Mouse (Mus musculus) kidney, embryonic 15.5 days (tissue): Measurements from ENCODE around the gene Gm49601. TPM values are rescaled to one million over a fixed set of nuclear protein-coding genes. Genes with fewer than 3 reads are reported as not detected.

ENCODE experiments used
- ATAC-seq: fragments of 200-750 bp; cut with Nextera tagmentation; replicated peaks from 2 replicates; pipeline ENCODE4 v1.8.0; 2017; ENCODE audit warnings: moderate TSS enrichment; ENCODE audit not compliant: low FRiP score
- H3K27ac ChIP-seq: fragments of 300-500 bp; sonication (generic); 2 replicates; pipeline ENCODE4 v1.5.1; 2015; ENCODE audit warnings: mild to moderate bottlenecking, inconsistent platforms
- H3K27me3 ChIP-seq: fragments of 300-500 bp; sonication (generic); 2 replicates; pipeline ENCODE4 v1.6.1; 2015; ENCODE audit warnings: inconsistent platforms
- H3K36me3 ChIP-seq: fragments of 300-500 bp; sonication (generic); 2 replicates; pipeline ENCODE4 v1.6.1; 2015; ENCODE audit warnings: inconsistent platforms
- H3K4me1 ChIP-seq: fragments of 300-500 bp; sonication (generic); 2 replicates; pipeline ENCODE4 v1.6.1; 2015; ENCODE audit warnings: inconsistent platforms
- H3K4me2 ChIP-seq: fragments of 300-500 bp; sonication (generic); 2 replicates; pipeline ENCODE4 v1.6.1; 2015; ENCODE audit warnings: moderate library complexity, mild to moderate bottlenecking, inconsistent platforms
- H3K4me3 ChIP-seq: fragments of 300-500 bp; sonication (generic); replicated peaks from 2 replicates; pipeline ENCODE4 v1.5.1; 2015; ENCODE audit warnings: mild to moderate bottlenecking, inconsistent platforms
- H3K9ac ChIP-seq: fragments of 300-500 bp; sonication (generic); 2 replicates; pipeline ENCODE4 v1.6.1; 2015; ENCODE audit warnings: mild to moderate bottlenecking, inconsistent platforms
- H3K9me3 ChIP-seq: fragments of 300-500 bp; sonication (generic); replicated peaks from 2 replicates; pipeline ENCODE4 v1.6.1; 2016; ENCODE audit warnings: inconsistent platforms
- WGBS: fragments of 180-500 bp; shearing (Covaris S2); methylation state at CpG from one replicate; pipeline ENCODE4 v1.1.7; 2015; ENCODE audit warnings: mixed read lengths; 5-methylcytosine and 5-hydroxymethylcytosine counted together
- polyA plus RNA-seq: library from polyadenylated mRNA; unstranded; fragments of >200 nt; fragmentation: Nextera tagmentation; extraction: Ambion mirVana; gene quantifications from 2 replicates; pipeline ENCODE4 v1.2.1, GENCODE M21; 2015

The Gm49601 gene
- polyA plus RNA-seq, 1 experiment from 2014 or later: 4.3 TPM

- no peak overlapping the region for H3K27ac ChIP-seq
- WGBS: 34% methylated on average over 2 of the region's 2 CpGs
Measured at GRCm38 (mm10) chr16:18628948-18629340, 2.7 kb upstream of the Gm49601 start.

GRCm38 (mm10) chr16:18628206-18628947 lies 2.1 kb upstream of the Gm49601 start:
- ATAC-seq: no peak
- H3K27me3 ChIP-seq: peaks cover 72% of the 10 kb centered on the region
- H3K4me1 ChIP-seq: peaks cover 45% of the 10 kb centered on the region
- 80% methylated on average over 7 of the region's 7 CpGs for WGBS
- no peaks in the 10 kb centered on the region for H3K9me3 ChIP-seq
- H3K9ac ChIP-seq: peak overlapping the region; percentile 68; the same call in 1 of the 2 replicates
- peak overlapping the region; percentile 95 for H3K4me2 ChIP-seq
- H3K36me3 ChIP-seq: peaks cover 7% of the 10 kb centered on the region; the same call in 1 of the 2 replicates
- H3K27ac ChIP-seq: no peak overlapping the region
- peak overlapping the region; percentile 74 for H3K4me3 ChIP-seq

More at GRCm38 (mm10) chr16:18628948-18629340, 2.7 kb upstream of the Gm49601 start:
- Histone ChIP-seq H3K4me1 (peaks cover 45% of the 10 kb centered on the region), H3K27me3 (peaks cover 67% of the 10 kb centered on the region), H3K4me3 (peak overlapping the region; percentile 74), H3K9ac (peak overlapping the region; percentile 68), H3K36me3 (0 out of 2 replicates have a peak, but pooled peaks cover 2% of the 10 kb centered on the region), H3K9me3 (no peaks in the 10 kb centered on the region), H3K4me2 (peak overlapping the region; percentile 95)
- ATAC-seq: no peak

GRCm38 (mm10) chr16:18627163-18627562 lies 936 bp upstream of the Gm49601 start:
- H3K9me3 ChIP-seq: no peaks in the 10 kb centered on the region
- peaks cover 53% of the 10 kb centered on the region for H3K4me1 ChIP-seq
- peak overlapping the region; percentile 45; the same call in 1 of the 2 replicates for H3K4me3 ChIP-seq
- WGBS: 60% methylated on average over 3 of the region's 3 CpGs
- peaks cover 85% of the 10 kb centered on the region for H3K27me3 ChIP-seq
- H3K27ac ChIP-seq: no peak overlapping the region
- H3K4me2 ChIP-seq: peak overlapping the region; percentile 73; the same call in 1 of the 2 replicates
- no peak overlapping the region for H3K9ac ChIP-seq
- no peak for ATAC-seq
- H3K36me3 ChIP-seq: peaks cover 17% of the 10 kb centered on the region; the same call in 1 of the 2 replicates

GRCm38 (mm10) chr16:18625791-18626311 lies 376 bp downstream of the Gm49601 start:
- Histone ChIP-seq H3K27me3 (peaks cover 90% of the 10 kb centered on the region), H3K9me3 (no peaks in the 10 kb centered on the region), H3K9ac (peak overlapping the region; percentile 22; the same call in 1 of the 2 replicates), H3K4me1 (peaks cover 66% of the 10 kb centered on the region), H3K4me2 (peak overlapping the region; percentile 73), H3K4me3 (peak overlapping the region; percentile 45), H3K27ac (no peak overlapping the region), H3K36me3 (peaks cover 17% of the 10 kb centered on the region; the same call in 1 of the 2 replicates)
- ATAC-seq: peak; percentile 5; the same call in 1 of the 2 replicates
- WGBS: 12% methylated on average over 26 of the region's 26 CpGs

GRCm38 (mm10) chr16:18625097-18625496 lies 1.1 kb downstream of the Gm49601 start:
- Histone ChIP-seq H3K4me1 (peaks cover 68% of the 10 kb centered on the region), H3K4me3 (no peak overlapping the region), H3K27me3 (peaks cover 91% of the 10 kb centered on the region), H3K9ac (no peak overlapping the region), H3K27ac (no peak overlapping the region), H3K4me2 (no peak overlapping the region), H3K36me3 (peaks cover 17% of the 10 kb centered on the region; the same call in 1 of the 2 replicates), H3K9me3 (no peaks in the 10 kb centered on the region)
- ATAC-seq: no peak
- 48% methylated on average over 14 of the region's 14 CpGs for WGBS

- Histone ChIP-seq H3K9me3 (no peaks in the 10 kb centered on the region), H3K4me1 (peaks cover 65% of the 10 kb centered on the region), H3K9ac (no peak overlapping the region), H3K4me2 (no peak overlapping the region), H3K27me3 (peaks cover 95% of the 10 kb centered on the region), H3K27ac (no peak overlapping the region), H3K36me3 (peaks cover 17% of the 10 kb centered on the region; the same call in 1 of the 2 replicates), H3K4me3 (no peak overlapping the region)
- no peak for ATAC-seq
- 45% methylated on average over 15 of the region's 15 CpGs for WGBS
Measured at GRCm38 (mm10) chr16:18624641-18625040, 1.6 kb downstream of the Gm49601 start.

- WGBS: 53% methylated on average over 15 of the region's 15 CpGs
- H3K4me3 ChIP-seq: no peak overlapping the region
- H3K4me1 ChIP-seq: peaks cover 59% of the 10 kb centered on the region
- H3K27ac ChIP-seq: no peak overlapping the region
- peaks cover 100% of the 10 kb centered on the region for H3K27me3 ChIP-seq
- H3K9me3 ChIP-seq: no peaks in the 10 kb centered on the region
- ATAC-seq: no peak
- H3K9ac ChIP-seq: no peak overlapping the region
- peaks cover 17% of the 10 kb centered on the region; the same call in 1 of the 2 replicates for H3K36me3 ChIP-seq
- H3K4me2 ChIP-seq: no peak overlapping the region
Measured at GRCm38 (mm10) chr16:18623751-18624540, 2.3 kb downstream of the Gm49601 start.

GRCm38 (mm10) chr16:18622916-18623750 lies 3.1 kb downstream of the Gm49601 start:
- Histone ChIP-seq H3K36me3 (peaks cover 17% of the 10 kb centered on the region; the same call in 1 of the 2 replicates), H3K4me3 (no peak overlapping the region), H3K9ac (no peak overlapping the region), H3K4me1 (peaks cover 56% of the 10 kb centered on the region), H3K4me2 (no peak overlapping the region), H3K9me3 (no peaks in the 10 kb centered on the region), H3K27ac (no peak overlapping the region), H3K27me3 (peaks cover 100% of the 10 kb centered on the region)
- no peak for ATAC-seq
- 42% methylated on average over 29 of the region's 29 CpGs for WGBS

GRCm38 (mm10) chr16:18622019-18622418 lies 4.2 kb downstream of the Gm49601 start, which contains the start of gene Gp1bb:
Gene Gp1bb (minus strand): TSS chr16:18622403.
- Histone ChIP-seq H3K9me3 (no peaks in the 10 kb centered on the region), H3K27me3 (peaks cover 99% of the 10 kb centered on the region), H3K27ac (no peak within 1 kb of the TSS), H3K4me3 (peak within 1 kb of the TSS; percentile 52), H3K36me3 (peaks cover 17% of the 10 kb centered on the region; the same call in 1 of the 2 replicates), H3K4me1 (peaks cover 57% of the 10 kb centered on the region), H3K9ac (0 out of 2 replicates have a peak within 1 kb of the TSS, but pooled peaks have one; percentile 18), H3K4me2 (peak within 1 kb of the TSS; percentile 94)
- 11% methylated on average over 17 of the region's 17 CpGs for WGBS
- no peak for ATAC-seq

- Histone ChIP-seq H3K27ac (no peak overlapping the region), H3K9me3 (no peaks in the 10 kb centered on the region), H3K9ac (0 out of 2 replicates have a peak overlapping the region, but pooled peaks have one; percentile 18), H3K4me3 (peak overlapping the region; percentile 52), H3K36me3 (peaks cover 17% of the 10 kb centered on the region; the same call in 1 of the 2 replicates), H3K4me1 (peaks cover 58% of the 10 kb centered on the region), H3K4me2 (peak overlapping the region; percentile 94), H3K27me3 (peaks cover 99% of the 10 kb centered on the region)
- 3% methylated on average over 38 of the region's 38 CpGs for WGBS
- ATAC-seq: no peak
Measured at GRCm38 (mm10) chr16:18621362-18622001, 4.7 kb downstream of the Gm49601 start.
